Mouse (Mus musculus): ENCODE results near the gene Foxn3.

DNA sequence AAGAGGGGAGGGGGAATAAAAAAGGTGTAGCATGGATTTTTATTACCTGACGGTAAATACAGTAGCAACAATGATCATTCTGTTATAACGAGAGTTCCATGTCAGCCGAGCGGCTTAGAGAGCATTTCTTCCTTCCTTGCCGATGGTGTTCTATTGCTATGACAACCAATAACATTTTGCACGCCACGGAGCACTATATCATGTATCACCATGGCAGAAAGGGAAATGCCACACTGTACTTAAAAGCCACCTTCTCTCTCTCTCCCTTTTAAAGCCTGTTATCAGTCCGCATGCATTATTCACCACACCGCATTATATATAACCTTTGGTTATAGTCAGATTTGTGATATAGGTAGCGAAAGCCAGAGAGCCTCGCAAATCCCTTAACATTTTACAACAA is 323.6 kb downstream of the Foxn3 start:
- TF ChIP-seq POLR2A (IDR thresholded peaks at IDR 0.05; ENCODE audit: insufficient read length, low read depth): no peak
- no peak for TF ChIP-seq MAX (IDR thresholded peaks at IDR 0.05; ENCODE audit: low read depth)
- no peak for TF ChIP-seq CEBPB (IDR thresholded peaks at IDR 0.05; ENCODE audit: insufficient read depth, poor library complexity, severe bottlenecking)
- no peak for TF ChIP-seq USF1 (IDR thresholded peaks at IDR 0.05; ENCODE audit: low read depth)
- no peak for TF ChIP-seq TCF12 (IDR thresholded peaks at IDR 0.05; ENCODE audit: insufficient read depth, poor library complexity, severe bottlenecking)
- no peak for TF ChIP-seq E2F4 (IDR thresholded peaks at IDR 0.05; ENCODE audit: insufficient read depth)
- TF ChIP-seq POLR2AphosphoS2 (IDR thresholded peaks at IDR 0.05; ENCODE audit: insufficient read length, low read depth): no peak
- TF ChIP-seq MYOD1 (IDR thresholded peaks at IDR 0.05; ENCODE audit: control insufficient read depth in 1 of 3, insufficient read length in 2 of 3, low read depth in 2 of 3): no peak

Data from myocyte (in vitro differentiated cells).